In genomic region chr9:107399491-107399971, GRCm38 (mm10) we compare ENCODE assay signal across 8 mouse cellular contexts. TPM values are rescaled to one million over a fixed set of nuclear protein-coding genes. Genes with fewer than 3 reads are reported as not detected.
A peak's percentile ranks its signal among the peaks of the same experiment; 100 is the strongest.
DNase-seq lines count a peak whose midpoint lies in the region; ATAC-seq and TF ChIP-seq lines count a peak whose summit lies in the region.

Gene Cacna2d2 (plus strand): TSS chr9:107399612.

- peak; percentile 14 for DNase-seq in layer of hippocampus, adult 11-12 months (ENCODE audit: low spot score)
- no peak for DNase-seq in layer of hippocampus, adult 9-11 months
- peak; percentile 72 for DNase-seq in embryonic facial prominence, embryonic 11.5 days (ENCODE audit: low spot score)
- DNase-seq in heart, adult 8-10 months (ENCODE audit: low spot score): peak; percentile 26
- DNase-seq in kidney, adult 2 months: peak; percentile 62
- peak; percentile 61 for DNase-seq in stomach, postnatal 0 days (ENCODE audit: low spot score)

- peaks cover 49% of the 10 kb centered on the region for H3K27me3 ChIP-seq in embryonic facial prominence, embryonic 11.5 days (ENCODE audit: control insufficient read depth, insufficient read depth, low read length)
- no peaks in the 10 kb centered on the region for H3K27me3 ChIP-seq in kidney, adult 2 months (replicated peaks; ENCODE audit: control insufficient read depth, insufficient read depth, low read length)
- H3K27me3 ChIP-seq in limb, embryonic 12.5 days: peaks cover 99% of the 10 kb centered on the region
- peaks cover 3% of the 10 kb centered on the region; the same call in 1 of the 2 replicates for H3K27me3 ChIP-seq in midbrain, embryonic 15.5 days (replicated peaks)
- H3K27me3 ChIP-seq in stomach, postnatal 0 days (ENCODE audit: control insufficient read depth, insufficient read depth, low read length): peaks cover 10% of the 10 kb centered on the region; the same call in 1 of the 2 replicates

- ATAC-seq in embryonic facial prominence, embryonic 11.5 days (replicated peaks; ENCODE audit: insufficient number of reproducible peaks, low FRiP score, low TSS enrichment, low read depth): peak; percentile 73
- ATAC-seq in limb, embryonic 12.5 days (ENCODE audit: insufficient number of reproducible peaks, insufficient read depth, low FRiP score, low TSS enrichment, low read depth): peak; percentile 49
- peak; percentile 79 for ATAC-seq in midbrain, embryonic 15.5 days (replicated peaks)
- peak; percentile 58 for ATAC-seq in stomach, postnatal 0 days (ENCODE audit: low FRiP score, low TSS enrichment)

- under 1% methylated on average over 42 of the region's 54 CpGs for WGBS in embryonic facial prominence, embryonic 11.5 days
- under 1% methylated on average over 47 of the region's 54 CpGs for WGBS in kidney, adult 2 months
- WGBS in limb, embryonic 12.5 days: under 1% methylated on average over 44 of the region's 54 CpGs
- under 1% methylated on average over 27 of the region's 54 CpGs for WGBS in midbrain, embryonic 15.5 days
- under 1% methylated on average over 26 of the region's 54 CpGs for WGBS in stomach, postnatal 0 days

- peak within 1 kb of the TSS; percentile 99 for H3K4me2 ChIP-seq in embryonic facial prominence, embryonic 11.5 days (ENCODE audit: low read depth, low read length)
- peak within 1 kb of the TSS; percentile 95 for H3K4me2 ChIP-seq in limb, embryonic 12.5 days
- peak within 1 kb of the TSS; percentile 88 for H3K4me2 ChIP-seq in midbrain, embryonic 15.5 days
- H3K4me2 ChIP-seq in stomach, postnatal 0 days (replicated peaks; ENCODE audit: low read depth): peak within 1 kb of the TSS; percentile 99

- H3K27ac ChIP-seq in embryonic facial prominence, embryonic 11.5 days (replicated peaks; ENCODE audit: low read depth, low read length): no peak within 1 kb of the TSS
- H3K27ac ChIP-seq in kidney, adult 2 months (ENCODE audit: insufficient read depth, low read depth, low read length): no peak within 1 kb of the TSS
- no peak within 1 kb of the TSS for H3K27ac ChIP-seq in limb, embryonic 12.5 days
- peak within 1 kb of the TSS; percentile 76 for H3K27ac ChIP-seq in midbrain, embryonic 15.5 days
- H3K27ac ChIP-seq in stomach, postnatal 0 days (replicated peaks): no peak within 1 kb of the TSS

- no peaks in the 10 kb centered on the region for H3K36me3 ChIP-seq in embryonic facial prominence, embryonic 11.5 days (replicated peaks; ENCODE audit: control insufficient read depth, insufficient read depth, low read depth, low read length)
- H3K36me3 ChIP-seq in kidney, adult 2 months (ENCODE audit: control insufficient read depth, insufficient read depth, low read length): no peaks in the 10 kb centered on the region
- no peaks in the 10 kb centered on the region for H3K36me3 ChIP-seq in limb, embryonic 12.5 days
- H3K36me3 ChIP-seq in midbrain, embryonic 15.5 days (replicated peaks): no peaks in the 10 kb centered on the region
- H3K36me3 ChIP-seq in stomach, postnatal 0 days (ENCODE audit: control insufficient read depth, insufficient read depth, low read length): no peaks in the 10 kb centered on the region

- TF ChIP-seq EP300 in stomach, postnatal 0 days (optimal IDR thresholded peaks at IDR 0.05): no peak

- peaks cover 7% of the 10 kb centered on the region for H3K4me1 ChIP-seq in embryonic facial prominence, embryonic 11.5 days (ENCODE audit: control insufficient read depth, insufficient read depth, low read length)
- H3K4me1 ChIP-seq in kidney, adult 2 months (ENCODE audit: control insufficient read depth, insufficient read depth, low read length): no peaks in the 10 kb centered on the region
- peaks cover 11% of the 10 kb centered on the region for H3K4me1 ChIP-seq in limb, embryonic 12.5 days (replicated peaks)
- H3K4me1 ChIP-seq in midbrain, embryonic 15.5 days: peaks cover 43% of the 10 kb centered on the region
- 0 out of 2 replicates have a peak, but pooled peaks cover 3% of the 10 kb centered on the region for H3K4me1 ChIP-seq in stomach, postnatal 0 days (replicated peaks; ENCODE audit: control insufficient read depth, insufficient read depth)

- TF ChIP-seq POLR2A in kidney, adult 2 months (IDR thresholded peaks at IDR 0.05; ENCODE audit: low read depth, low read length): no peak

- H3K9ac ChIP-seq in embryonic facial prominence, embryonic 11.5 days (replicated peaks; ENCODE audit: low read length): peak within 1 kb of the TSS; percentile 71
- H3K9ac ChIP-seq in limb, embryonic 12.5 days (replicated peaks): peak within 1 kb of the TSS; percentile 52
- peak within 1 kb of the TSS; percentile 83 for H3K9ac ChIP-seq in midbrain, embryonic 15.5 days
- peak within 1 kb of the TSS; percentile 43 for H3K9ac ChIP-seq in stomach, postnatal 0 days (ENCODE audit: low read length)

- H3K4me3 ChIP-seq in embryonic facial prominence, embryonic 11.5 days (ENCODE audit: low read depth, low read length): peak within 1 kb of the TSS; percentile 79
- H3K4me3 ChIP-seq in kidney, adult 2 months (ENCODE audit: insufficient read depth, low read depth, low read length): peak within 1 kb of the TSS; percentile 33
- peak within 1 kb of the TSS; percentile 63 for H3K4me3 ChIP-seq in limb, embryonic 12.5 days (replicated peaks)
- H3K4me3 ChIP-seq in midbrain, embryonic 15.5 days: peak within 1 kb of the TSS; percentile 86
- peak within 1 kb of the TSS; percentile 56 for H3K4me3 ChIP-seq in stomach, postnatal 0 days (ENCODE audit: low read depth, low read length)

- no peaks in the 10 kb centered on the region for H3K9me3 ChIP-seq in embryonic facial prominence, embryonic 11.5 days (replicated peaks; ENCODE audit: control insufficient read depth, low read length)
- H3K9me3 ChIP-seq in limb, embryonic 12.5 days: no peaks in the 10 kb centered on the region
- H3K9me3 ChIP-seq in midbrain, embryonic 15.5 days: no peaks in the 10 kb centered on the region
- H3K9me3 ChIP-seq in stomach, postnatal 0 days (ENCODE audit: control insufficient read depth, low read length): no peaks in the 10 kb centered on the region

- no peak for TF ChIP-seq CTCF in kidney, adult 2 months (conservative IDR thresholded peaks at IDR 0.05; ENCODE audit: insufficient read depth, insufficient read length, low read depth, low read length)
- TF ChIP-seq CTCF in stomach, postnatal 0 days (IDR thresholded peaks at IDR 0.05; ENCODE audit: low read depth): no peak

RNA-seq across cellular contexts. Expression of gene Cacna2d2, which starts in this region (rescaled TPM):
- 0.59 and 0.63 TPM in 2 replicates for polyA plus RNA-seq in embryonic facial prominence, embryonic 11.5 days (2014; fragmentation: Nextera tagmentation; extraction: Ambion mirVana)
- total RNA-seq in heart, adult 8-10 months (2022): 10 to 100 TPM; 10.4 to 18.4 (median 12.3) TPM
- polyA plus RNA-seq in kidney, adult 2 months (2012; rRNA removed): 0.48 and 0.62 TPM in 2 replicates
- 0.37 and 0.49 TPM in 2 replicates for polyA plus RNA-seq in limb, embryonic 12.5 days (2016; fragmentation: Nextera tagmentation; extraction: Ambion mirVana)
- polyA plus RNA-seq in midbrain, embryonic 15.5 days (2015; fragmentation: Nextera tagmentation; extraction: Ambion mirVana): 10.2 and 10.3 TPM in 2 replicates
- polyA plus RNA-seq in stomach, postnatal 0 days (2015; fragmentation: Nextera tagmentation; extraction: Ambion mirVana): 0.15 and 0.16 TPM in 2 replicates

Comparison
In these comparisons a context has a peak if more than half of its experiments do, and no peak if none do; other contexts are left out.
1. Peak in DNase-seq, ATAC-seq, H3K4me3 ChIP-seq, H3K9ac ChIP-seq and H3K4me2 ChIP-seq in embryonic facial prominence, embryonic 11.5 days; RNA of the gene not detected or under 1 TPM.
2. Peak in DNase-seq and H3K4me3 ChIP-seq in kidney, adult 2 months; RNA of the gene not detected or under 1 TPM.
3. Peak in ATAC-seq, H3K4me3 ChIP-seq, H3K9ac ChIP-seq and H3K4me2 ChIP-seq in limb, embryonic 12.5 days; RNA of the gene not detected or under 1 TPM.
4. Peak in DNase-seq, ATAC-seq, H3K4me3 ChIP-seq, H3K9ac ChIP-seq and H3K4me2 ChIP-seq in stomach, postnatal 0 days; RNA of the gene not detected or under 1 TPM.
5. H3K4me3 ChIP-seq: peak in every context shown above with its lines; median percentile 86 in midbrain, embryonic 15.5 days; 79 in embryonic facial prominence, embryonic 11.5 days; 63 in limb, embryonic 12.5 days; 56 in stomach, postnatal 0 days; 33 in kidney, adult 2 months.